Mouse (Mus musculus): ENCODE measurements at regions not wholly inside any gene's neighbourhood (a gene's known extent, or its start where the extent isn't known, plus 50 kb on each side); places are given as distances from the start of the nearest gene placed in this dataset.
A peak's percentile ranks its signal among the peaks of the same experiment; 100 is the strongest.

- DNase-seq (ENCODE audit: low spot score in 2 of 2), result peak; percentile 33 to 72
Observed at GRCm38 (mm10) chr19:42673133-42673532, 60.5 kb upstream of the Loxl4 start.

- no peak for DNase-seq (ENCODE audit: low spot score in 2 of 2)
Observed at GRCm38 (mm10) chr19:42669886-42670285, 57.3 kb upstream of the Loxl4 start.

GRCm38 (mm10) chr19:42668385-42669098 is 55.9 kb upstream of the Loxl4 start:
- no peak for DNase-seq (ENCODE audit: low spot score in 2 of 2)

GRCm38 (mm10) chr19:42666906-42667305 is 54.3 kb upstream of the Loxl4 start:
- DNase-seq (ENCODE audit: low spot score in 2 of 2), result no peak

All from frontal cortex, postnatal 36 days (tissue).